In genomic region chr7:46535429-46535799, GRCm38 (mm10) we compare ENCODE assay signal across 8 mouse cellular contexts.
DNase-seq lines count a peak whose midpoint lies in the region; ATAC-seq and TF ChIP-seq lines count a peak whose summit lies in the region.

No protein-coding gene starts in this region.

- peak; percentile 46 for TF ChIP-seq CTCF in cortical plate, adult 2 months (IDR thresholded peaks at IDR 0.05; ENCODE audit: extremely low read depth, insufficient read depth, low read length)

- no peaks in the 10 kb centered on the region for H3K9me3 ChIP-seq in hindbrain, embryonic 12.5 days (replicated peaks)

- TF ChIP-seq POLR2A in cortical plate, adult 2 months (IDR thresholded peaks at IDR 0.05; ENCODE audit: extremely low read depth, insufficient read depth, low read length): no peak

- no peak overlapping the region for H3K27ac ChIP-seq in cortical plate, adult 2 months (ENCODE audit: insufficient read depth, low read length)
- H3K27ac ChIP-seq in hindbrain, embryonic 12.5 days: no peak overlapping the region

- peak overlapping the region; percentile 41; the same call in 1 of the 2 replicates for H3K9ac ChIP-seq in hindbrain, embryonic 12.5 days

- DNase-seq in ovary, postnatal 36 days (ENCODE audit: low spot score): peak; percentile 30
- no peak for DNase-seq in ovary, adult 18-20 months (ENCODE audit: low spot score)
- DNase-seq in layer of hippocampus, adult 9-10 months (ENCODE audit: low spot score): peak; percentile 18
- peak; percentile 21 for DNase-seq in skeletal muscle tissue, adult 2 months (ENCODE audit: low read depth, low spot score)
- no peak for DNase-seq in urinary bladder, postnatal 10 days (ENCODE audit: low spot score)

- H3K4me2 ChIP-seq in hindbrain, embryonic 12.5 days (replicated peaks): peak overlapping the region; percentile 23; the same call in 1 of the 2 replicates

- H3K27me3 ChIP-seq in hindbrain, embryonic 12.5 days: no peaks in the 10 kb centered on the region

- WGBS in hindbrain, embryonic 12.5 days: 19% methylated on average over 10 of the region's 10 CpGs

- peak; percentile 80 for ATAC-seq in hindbrain, embryonic 12.5 days (ENCODE audit: low FRiP score)
- ATAC-seq in megakaryocyte progenitor cell, adult 5-6 weeks (replicated peaks; ENCODE audit: poor library complexity): peak; percentile 77

- H3K4me3 ChIP-seq in cortical plate, adult 2 months (ENCODE audit: insufficient read depth, low read length): no peak overlapping the region
- H3K4me3 ChIP-seq in hindbrain, embryonic 12.5 days: no peak overlapping the region

- H3K36me3 ChIP-seq in hindbrain, embryonic 12.5 days: no peaks in the 10 kb centered on the region

- H3K4me1 ChIP-seq in cortical plate, adult 2 months (ENCODE audit: control insufficient read depth, insufficient read depth, low read length): peaks cover 4% of the 10 kb centered on the region
- H3K4me1 ChIP-seq in hindbrain, embryonic 12.5 days: peaks cover 19% of the 10 kb centered on the region

Comparison
In these comparisons a context has a peak if more than half of its experiments do, and no peak if none do; other contexts are left out.
1. DNase-seq: peak in ovary, postnatal 36 days (single experiment), layer of hippocampus, adult 9-10 months (single experiment) and skeletal muscle tissue, adult 2 months (single experiment); none in ovary, adult 18-20 months (single experiment) and urinary bladder, postnatal 10 days (single experiment).